Mouse (Mus musculus) embryo, embryonic 10.5 days (tissue): ENCODE measurements at regions not wholly inside any gene's neighbourhood (a gene's known extent, or its start where the extent isn't known, plus 50 kb on each side); places are given as distances from the start of the nearest gene placed in this dataset.

ENCODE experiments used
- DNase-seq: peaks from one replicate; pipeline ENCODE4 v3.0.0-alpha.2; 2015; ENCODE audit warnings: low spot score

DNA sequence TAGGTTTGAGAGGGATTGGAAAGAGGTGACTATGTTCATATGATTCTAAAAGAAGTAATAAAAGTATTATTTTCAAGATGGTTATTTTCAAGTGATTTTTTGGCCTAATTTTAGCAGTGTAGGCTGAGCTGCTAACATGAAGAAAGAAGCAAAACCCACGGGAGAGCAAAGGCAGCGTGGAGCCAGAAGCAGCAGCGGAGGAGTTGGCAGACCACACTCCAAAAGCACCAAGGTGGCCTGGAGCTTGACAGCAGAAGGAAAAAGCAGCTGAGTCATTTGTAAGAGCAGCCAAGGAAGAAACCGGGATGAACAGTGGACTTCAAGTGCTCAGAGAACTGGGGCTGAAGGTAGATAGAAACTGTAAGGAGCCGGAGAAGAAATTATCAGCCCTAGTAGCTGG, 55.9 kb downstream of the Hdgfl1 start:
- DNase-seq = no peak

DNA sequence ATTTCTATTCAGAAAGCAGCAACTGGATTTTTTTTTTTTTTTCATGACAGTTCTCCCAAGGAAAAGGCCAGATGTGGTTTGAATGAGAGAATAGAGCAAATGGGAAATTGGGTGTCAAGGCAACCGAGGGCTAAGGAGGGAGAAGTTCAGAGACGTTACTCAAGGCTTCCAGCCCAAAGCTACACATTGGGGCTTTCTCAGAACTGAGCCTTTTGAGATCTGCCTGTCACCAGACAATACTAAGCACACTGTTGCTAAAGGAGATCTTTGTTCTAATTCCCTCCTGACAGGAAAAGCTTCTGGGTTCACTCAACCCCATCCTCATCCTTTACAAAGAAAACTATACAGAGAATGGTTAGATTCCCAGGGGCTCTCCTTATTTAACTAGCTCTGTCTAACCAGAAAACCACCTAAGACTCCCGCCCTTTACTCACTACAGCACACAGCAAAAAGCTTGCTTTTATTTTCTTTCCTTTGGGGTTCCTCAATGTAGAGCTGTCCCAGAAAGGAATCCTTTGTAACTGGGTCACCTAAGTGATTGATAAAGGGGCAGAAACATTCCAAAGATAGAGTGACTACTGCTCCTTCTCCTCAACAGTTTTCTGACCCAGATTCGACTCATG, 70.8 kb downstream of the Hdgfl1 start:
- peak; percentile 23 for DNase-seq

GRCm38 (mm10) chr13:26659471-26659870, 110.5 kb downstream of the Hdgfl1 start:
- no peak for DNase-seq

DNA sequence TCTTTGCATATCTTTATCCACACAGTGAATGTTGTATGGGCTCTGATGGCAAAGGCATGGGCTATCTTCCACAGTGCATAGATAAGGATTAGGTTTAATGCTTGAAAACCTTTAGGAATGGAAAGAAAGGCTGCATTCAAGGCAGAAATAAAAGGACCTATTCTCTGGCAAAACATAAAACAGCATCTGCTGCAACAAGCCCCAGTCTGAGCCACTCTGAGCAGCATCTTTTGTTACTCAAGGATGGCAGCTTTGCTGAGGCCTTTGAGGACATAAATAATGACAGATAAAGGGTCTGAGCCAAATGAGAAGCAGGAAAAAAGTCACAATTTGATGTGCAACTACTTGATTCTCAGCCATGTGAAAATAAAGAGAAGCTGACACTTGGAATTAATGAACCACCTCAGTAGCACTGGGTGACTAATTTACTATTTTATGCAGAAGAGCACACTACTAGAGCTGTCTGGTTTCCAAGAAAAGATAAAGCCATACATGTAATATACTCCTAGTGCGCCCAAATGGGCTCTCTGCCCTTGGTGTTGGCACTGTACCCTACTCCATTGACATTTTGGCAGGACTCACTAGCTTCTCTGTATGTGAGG, 112.9 kb downstream of the Hdgfl1 start:
- DNase-seq = peak; percentile 63
